Mouse (Mus musculus): ENCODE measurements at regions not wholly inside any gene's neighbourhood (a gene's known extent, or its start where the extent isn't known, plus 50 kb on each side); places are given as distances from the start of the nearest gene placed in this dataset.

DNA sequence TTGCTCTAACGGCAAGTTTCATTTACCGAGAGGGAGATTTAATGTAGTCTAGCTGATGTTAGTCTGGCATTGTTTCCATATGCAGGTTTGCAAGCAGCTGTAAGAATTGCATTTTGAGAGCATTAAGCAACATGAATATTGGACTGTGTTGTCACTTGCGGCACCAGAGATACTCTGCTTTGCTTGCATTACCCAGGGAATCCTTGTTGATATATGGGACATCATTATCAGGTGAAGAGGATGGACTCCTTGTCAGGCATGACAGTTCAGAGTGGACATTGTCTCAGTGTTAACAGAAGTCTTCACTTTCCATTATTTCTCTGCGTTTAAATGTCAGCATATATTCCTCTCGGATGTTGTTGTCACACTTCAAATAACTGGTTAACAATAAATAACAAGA is 208.1 kb downstream of the Brinp2 start:
- no peak for TF ChIP-seq ZC3H11A (IDR thresholded peaks at IDR 0.05; ENCODE audit: borderline replicate concordance, low read depth, low read length)
- no peak for TF ChIP-seq HCFC1 (IDR thresholded peaks at IDR 0.05; ENCODE audit: borderline replicate concordance, insufficient read depth, low read length)
- no peak for TF ChIP-seq CHD2 (IDR thresholded peaks at IDR 0.05; ENCODE audit: low read depth, low read length)
- no peak for TF ChIP-seq MAFK (IDR thresholded peaks at IDR 0.05; ENCODE audit: insufficient read depth, low read depth, low read length)
- no peak for TF ChIP-seq ZNF384 (IDR thresholded peaks at IDR 0.05; ENCODE audit: low read depth, low read length)
